Mouse (Mus musculus) hindbrain, embryonic 11.5 days (tissue): Measurements from ENCODE around the gene Kansl2. TPM values are rescaled to one million over a fixed set of nuclear protein-coding genes. Genes with fewer than 3 reads are reported as not detected.
A peak's percentile ranks its signal among the peaks of the same experiment; 100 is the strongest.
"Not testable (repeated sequence)": the region's sequence is repeated elsewhere in the genome, so short reads cannot be mapped to it uniquely, and the experiment has no call there.

ENCODE experiments used
- ATAC-seq: fragments of 200-750 bp; cut with Nextera tagmentation; 2 replicates; pipeline ENCODE4 v1.8.0; 2017; ENCODE audit warnings: mild to moderate bottlenecking, moderate TSS enrichment, moderate library complexity; ENCODE audit not compliant: low FRiP score
- DNase-seq: peaks from one replicate; pipeline ENCODE4 v3.0.0-alpha.2; 2015; ENCODE audit warnings: low spot score
- H3K27ac ChIP-seq: fragments of 300-500 bp; sonication (generic); 2 replicates; pipeline ENCODE4 v1.5.1; 2014; ENCODE audit warnings: mild to moderate bottlenecking, low read depth, low read length
- H3K27me3 ChIP-seq: fragments of 300-500 bp; sonication (generic); 2 replicates; pipeline ENCODE4 v1.6.1; 2014; ENCODE audit warnings: mild to moderate bottlenecking, low read length, moderate library complexity, mixed read lengths; ENCODE audit not compliant: control insufficient read depth, insufficient read depth
- H3K36me3 ChIP-seq: fragments of 300-500 bp; sonication (generic); 2 replicates; pipeline ENCODE4 v1.6.1; 2014; ENCODE audit warnings: mild to moderate bottlenecking, low read length, moderate library complexity, mixed read lengths; ENCODE audit not compliant: control insufficient read depth, insufficient read depth
- H3K4me1 ChIP-seq: fragments of 300-500 bp; sonication (generic); replicated peaks from 2 replicates; pipeline ENCODE4 v1.6.1; 2014; ENCODE audit warnings: low read length, mixed read lengths; ENCODE audit not compliant: control insufficient read depth, insufficient read depth
- H3K4me2 ChIP-seq: fragments of 300-500 bp; sonication (generic); replicated peaks from 2 replicates; pipeline ENCODE4 v1.6.1; 2014; ENCODE audit warnings: mild to moderate bottlenecking, low read depth, low read length
- H3K4me3 ChIP-seq: fragments of 300-500 bp; sonication (generic); 2 replicates; pipeline ENCODE4 v1.5.1; 2014; ENCODE audit warnings: low read depth, low read length
- H3K9ac ChIP-seq: fragments of 300-500 bp; sonication (generic); 2 replicates; pipeline ENCODE4 v1.6.1; 2014; ENCODE audit warnings: low read depth, low read length
- H3K9me3 ChIP-seq: fragments of 300-500 bp; sonication (generic); 2 replicates; pipeline ENCODE4 v1.6.1; 2016; ENCODE audit warnings: low read length; ENCODE audit not compliant: control insufficient read depth
- WGBS: fragments of 180-500 bp; shearing (Covaris S2); extraction: QIAGEN DNeasy Blood & Tissue Kit; methylation state at CpG from one replicate; pipeline ENCODE4 v1.1.7; 2014; 5-methylcytosine and 5-hydroxymethylcytosine counted together
- polyA plus RNA-seq: library from polyadenylated mRNA; unstranded; fragments of >200 nt; fragmentation: Nextera tagmentation; extraction: Ambion mirVana; gene quantifications from 2 replicates; pipeline ENCODE4 v1.2.1, GENCODE M21; 2014

Gene Kansl2
- polyA plus RNA-seq, 1 experiment from 2014 or later: 127 TPM

GRCm38 (mm10) chr15:98527056-98527771, 6.8 kb downstream of the Kansl2 start:
- ATAC-seq: no peak

GRCm38 (mm10) chr15:98526057-98526456, 8.0 kb downstream of the Kansl2 start:
- Histone ChIP-seq H3K4me3 (no peak overlapping the region), H3K27ac (no peak overlapping the region), H3K4me1 (no peaks in the 10 kb centered on the region), H3K27me3 (no peaks in the 10 kb centered on the region), H3K36me3 (peaks cover 15% of the 10 kb centered on the region), H3K4me2 (no peak overlapping the region), H3K9ac (no peak overlapping the region), H3K9me3 (no peaks in the 10 kb centered on the region)
- DNase-seq: no peak
- ATAC-seq: no peak
- WGBS: 72% methylated on average over 5 of the region's 5 CpGs

More at GRCm38 (mm10) chr15:98527056-98527771, 6.8 kb downstream of the Kansl2 start:
- 94% methylated on average over 5 of the region's 5 CpGs for WGBS
- no peak overlapping the region for H3K27ac ChIP-seq
- no peak overlapping the region for H3K4me2 ChIP-seq
- H3K4me3 ChIP-seq: no peak overlapping the region
- H3K9me3 ChIP-seq: no peaks in the 10 kb centered on the region
- H3K27me3 ChIP-seq: no peaks in the 10 kb centered on the region
- H3K36me3 ChIP-seq: peaks cover 15% of the 10 kb centered on the region
- no peaks in the 10 kb centered on the region for H3K4me1 ChIP-seq
- DNase-seq: no peak
- H3K9ac ChIP-seq: no peak overlapping the region

- Histone ChIP-seq H3K4me3 (no peak overlapping the region), H3K4me2 (no peak overlapping the region), H3K4me1 (no peaks in the 10 kb centered on the region), H3K27me3 (no peaks in the 10 kb centered on the region), H3K9ac (no peak overlapping the region), H3K36me3 (peaks cover 14% of the 10 kb centered on the region), H3K9me3 (no peaks in the 10 kb centered on the region), H3K27ac (no peak overlapping the region)
- DNase-seq: no peak
- no peak for ATAC-seq
- WGBS: 93% methylated on average over 3 of the region's 3 CpGs
Observed at GRCm38 (mm10) chr15:98521245-98521644, 12.8 kb downstream of the Kansl2 start.

- H3K4me2 ChIP-seq: no peak overlapping the region
- no peaks in the 10 kb centered on the region for H3K4me1 ChIP-seq
- WGBS: 72% methylated on average over 16 of the region's 16 CpGs
- no peaks in the 10 kb centered on the region for H3K27me3 ChIP-seq
- DNase-seq (peak; percentile 79), ATAC-seq (no peak)
- no peak overlapping the region for H3K9ac ChIP-seq
- no peak overlapping the region for H3K27ac ChIP-seq
- H3K36me3 ChIP-seq: peaks cover 10% of the 10 kb centered on the region
- no peak overlapping the region for H3K4me3 ChIP-seq
- no peaks in the 10 kb centered on the region for H3K9me3 ChIP-seq
Observed at GRCm38 (mm10) chr15:98517380-98518355, 16.4 kb downstream of the Kansl2 start.

- ATAC-seq, H3K27me3 ChIP-seq, H3K4me3 ChIP-seq, DNase-seq, H3K4me2 ChIP-seq, H3K9me3 ChIP-seq, H3K27ac ChIP-seq, H3K9ac ChIP-seq, H3K36me3 ChIP-seq, H3K4me1 ChIP-seq: not testable (repeated sequence)
- 89% methylated on average over 2 of the region's 2 CpGs for WGBS
Observed at GRCm38 (mm10) chr15:98514845-98515244, 19.2 kb downstream of the Kansl2 start.

- Histone ChIP-seq H3K9ac (no peak overlapping the region), H3K36me3 (peaks cover 7% of the 10 kb centered on the region), H3K27ac (no peak overlapping the region), H3K4me3 (no peak overlapping the region), H3K4me2 (no peak overlapping the region), H3K9me3 (no peaks in the 10 kb centered on the region), H3K27me3 (no peaks in the 10 kb centered on the region), H3K4me1 (no peaks in the 10 kb centered on the region)
- DNase-seq: no peak
- no peak for ATAC-seq
- 79% methylated on average over 8 of the region's 8 CpGs for WGBS
Observed at GRCm38 (mm10) chr15:98514146-98514545, 19.9 kb downstream of the Kansl2 start.

GRCm38 (mm10) chr15:98513676-98514075, 20.4 kb downstream of the Kansl2 start:
- H3K36me3 ChIP-seq, ATAC-seq, H3K9ac ChIP-seq, H3K27me3 ChIP-seq, H3K4me1 ChIP-seq, H3K4me3 ChIP-seq, H3K9me3 ChIP-seq, DNase-seq, H3K27ac ChIP-seq, H3K4me2 ChIP-seq: not testable (repeated sequence)
- 72% methylated on average over 3 of the region's 3 CpGs for WGBS

GRCm38 (mm10) chr15:98512799-98513321, 21.2 kb downstream of the Kansl2 start:
- peaks cover under 1% of the 10 kb centered on the region for H3K36me3 ChIP-seq
- DNase-seq: no peak
- H3K4me3 ChIP-seq: no peak overlapping the region
- 51% methylated on average over 17 of the region's 17 CpGs for WGBS
- ATAC-seq: no peak
- no peak overlapping the region for H3K27ac ChIP-seq
- H3K9me3 ChIP-seq: no peaks in the 10 kb centered on the region
- H3K4me1 ChIP-seq: no peaks in the 10 kb centered on the region
- H3K9ac ChIP-seq: no peak overlapping the region
- H3K27me3 ChIP-seq: no peaks in the 10 kb centered on the region
- no peak overlapping the region for H3K4me2 ChIP-seq
